Mouse (Mus musculus) fibroblast of lung, adult 2 months (primary cell): Measurements from ENCODE around the gene Abr.

Experiments
- DNase-seq: peaks from one replicate; pipeline ENCODE4 v3.0.0-alpha.2; 2011; ENCODE audit warnings: low read depth

Abr gene

DNA sequence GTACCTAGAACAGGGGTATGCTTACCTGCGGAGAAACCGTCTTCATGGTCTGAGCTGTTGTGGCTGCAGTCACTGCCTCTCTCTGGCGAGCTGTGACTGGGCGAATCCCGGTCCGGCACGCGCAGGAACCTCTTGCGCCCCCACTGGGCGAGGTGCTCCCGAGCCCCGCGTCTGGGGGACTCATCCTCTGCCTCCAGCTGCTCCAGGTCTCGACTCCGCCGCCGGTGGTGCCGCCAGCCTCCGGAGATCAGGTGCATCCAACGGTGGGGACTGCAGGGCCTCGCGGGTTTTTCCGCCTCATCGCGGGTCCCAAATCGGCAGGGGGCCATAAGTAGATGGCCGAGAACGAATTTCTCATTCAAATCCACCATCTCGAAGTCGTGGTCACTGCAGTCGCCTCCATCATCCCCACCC lies at the start of gene Abr:
TSS of gene Abr (minus strand) at position 163 of the 414 bp plus-strand sequence.
- no peak for DNase-seq

DNA sequence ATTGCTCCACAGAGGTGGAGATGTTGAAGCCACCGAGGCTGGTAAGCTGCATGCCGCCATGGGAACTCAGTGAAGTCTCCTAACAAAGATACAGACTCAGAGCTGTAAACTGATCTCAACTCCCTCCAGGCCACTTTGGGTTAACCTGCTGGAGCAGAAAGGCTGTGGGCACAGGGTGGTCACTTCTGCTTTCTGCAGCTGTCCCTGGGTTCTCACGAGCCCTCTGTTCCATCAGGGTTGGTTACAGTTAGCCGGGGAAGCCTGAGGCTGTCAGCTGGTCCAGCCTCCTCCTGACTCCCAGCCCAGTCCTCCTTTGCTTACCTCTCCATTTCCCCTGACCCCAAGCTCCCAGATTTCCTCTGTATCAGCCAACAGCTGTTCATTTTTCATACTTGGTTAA lies 45.7 kb upstream of the Abr start:
- no peak for DNase-seq

DNA sequence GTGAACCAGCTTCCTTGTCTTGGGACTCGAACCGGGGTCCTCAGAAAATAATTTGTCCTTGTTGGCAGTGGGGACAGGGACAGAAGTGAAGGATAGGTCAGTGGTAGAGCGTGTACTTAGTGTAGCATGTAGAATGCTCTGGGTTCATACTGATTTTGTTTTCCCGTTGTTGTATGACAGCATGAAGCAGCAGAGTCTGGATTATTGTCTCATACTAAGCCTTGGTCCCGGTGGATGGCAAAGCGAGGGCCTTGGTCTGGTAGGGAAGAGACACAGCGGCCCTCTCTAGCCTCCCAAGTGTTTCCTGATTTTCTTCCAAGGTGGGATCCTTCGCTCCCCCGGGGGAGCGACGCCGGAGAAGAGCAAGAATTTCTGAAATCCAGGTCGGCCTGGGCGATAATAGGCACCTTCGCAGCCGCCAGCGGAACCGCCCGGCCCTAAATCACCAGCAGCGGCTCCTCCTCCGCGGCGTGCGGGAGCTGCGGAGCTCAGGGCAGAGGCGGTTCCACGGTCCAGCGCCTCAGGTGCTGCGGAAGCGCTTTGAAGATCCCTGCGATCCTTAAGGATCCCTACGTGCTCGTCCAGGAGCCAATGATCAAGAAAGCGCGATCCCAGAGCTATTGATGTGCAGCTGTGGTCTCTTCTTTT lies 44.0 kb upstream of the Abr start:
- DNase-seq: no peak

DNA sequence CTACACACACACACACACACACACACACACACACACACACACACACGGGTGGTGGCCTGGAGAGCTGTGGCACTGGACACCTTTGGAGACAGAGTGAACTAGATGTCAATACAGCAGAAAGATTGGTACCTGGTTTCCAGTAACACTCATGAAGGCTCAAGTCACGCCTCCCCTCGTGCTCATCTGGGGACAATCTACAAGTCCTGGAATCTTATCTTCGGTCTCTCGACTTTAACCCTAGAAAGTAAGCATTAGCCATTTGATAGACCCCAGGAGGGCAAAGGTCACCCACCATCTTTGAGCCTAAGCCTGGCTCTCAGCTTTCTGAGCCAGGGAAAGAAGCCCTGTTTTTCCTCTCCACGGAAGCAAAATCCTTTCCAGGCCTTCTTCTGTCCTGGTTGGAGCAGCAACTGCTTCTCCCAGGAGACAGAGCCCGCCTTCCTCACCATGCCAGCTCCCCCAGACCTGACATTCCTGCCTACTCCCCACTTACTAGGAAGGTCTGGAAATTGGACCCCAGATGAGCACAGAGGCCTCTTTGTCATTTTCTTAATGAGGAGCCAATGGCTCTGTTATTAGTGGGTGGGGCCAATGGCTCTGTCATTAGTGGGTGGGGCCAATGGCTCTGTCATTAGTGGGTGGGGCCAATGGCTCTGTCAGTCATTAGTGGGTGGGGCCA lies 39.8 kb upstream of the Abr start:
- no peak for DNase-seq

DNA sequence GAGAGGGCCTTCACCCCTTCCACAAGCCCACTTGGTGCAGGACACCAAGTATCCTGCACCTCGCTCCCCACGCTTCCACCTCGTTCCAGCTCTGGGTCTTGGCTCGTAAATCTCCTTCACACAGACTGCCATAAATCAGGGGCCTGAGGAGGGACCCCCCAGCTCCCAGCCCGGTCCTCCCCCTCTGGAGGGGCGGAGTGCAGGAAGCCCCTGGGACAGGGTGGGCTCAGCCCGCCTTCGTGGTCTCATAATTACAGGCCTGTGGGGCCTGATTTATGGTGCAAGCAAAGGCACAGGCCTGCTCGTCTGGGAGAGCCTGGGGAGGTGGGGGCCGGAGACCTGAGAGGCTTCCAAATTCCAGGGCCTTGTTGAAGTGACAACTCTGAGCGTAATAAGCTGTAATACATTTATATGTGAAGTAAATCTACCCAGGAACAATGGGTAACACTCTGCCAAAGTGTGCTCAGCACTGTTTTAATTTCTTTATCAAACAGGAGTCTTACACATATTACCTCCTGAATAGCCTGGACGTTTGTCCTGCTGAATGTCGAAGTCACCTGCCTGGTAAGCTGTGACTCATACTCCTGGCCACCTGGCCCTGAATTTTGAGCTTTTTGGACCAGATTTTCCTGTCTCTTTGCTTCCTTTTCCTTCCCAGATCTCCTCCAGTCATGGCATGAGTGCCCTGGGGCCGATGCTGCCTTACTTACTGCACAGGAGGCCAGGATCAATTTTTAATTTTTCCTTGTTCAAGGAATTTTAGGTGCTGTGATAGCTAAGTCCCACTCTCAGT lies 37.2 kb upstream of the Abr start:
- DNase-seq: no peak

DNA sequence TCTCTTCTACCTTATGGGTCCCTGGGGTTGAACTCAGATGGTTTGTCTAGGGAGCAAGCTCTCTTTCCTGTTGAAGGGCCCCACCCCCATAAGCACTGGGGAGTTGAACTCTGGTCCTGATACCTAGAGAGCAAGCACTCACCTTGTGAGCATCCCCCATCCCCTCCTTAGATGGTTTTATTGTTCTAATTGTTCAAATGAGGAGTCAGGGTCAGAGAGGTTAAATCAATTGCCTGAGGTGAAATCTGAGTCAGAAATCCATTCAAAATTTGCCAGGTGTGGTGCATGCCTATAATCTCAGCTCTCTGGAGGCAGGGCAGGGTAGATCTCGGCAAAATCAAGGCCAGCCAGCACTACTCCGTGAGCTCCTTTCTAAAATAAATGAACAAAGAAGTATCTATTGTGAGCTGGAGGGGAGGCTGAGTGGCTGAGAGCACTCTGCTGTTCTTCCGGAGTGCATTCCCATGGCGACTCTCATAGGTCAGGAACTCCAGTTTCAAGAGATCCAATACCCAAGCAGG lies 35.4 kb upstream of the Abr start:
- no peak for DNase-seq

DNA sequence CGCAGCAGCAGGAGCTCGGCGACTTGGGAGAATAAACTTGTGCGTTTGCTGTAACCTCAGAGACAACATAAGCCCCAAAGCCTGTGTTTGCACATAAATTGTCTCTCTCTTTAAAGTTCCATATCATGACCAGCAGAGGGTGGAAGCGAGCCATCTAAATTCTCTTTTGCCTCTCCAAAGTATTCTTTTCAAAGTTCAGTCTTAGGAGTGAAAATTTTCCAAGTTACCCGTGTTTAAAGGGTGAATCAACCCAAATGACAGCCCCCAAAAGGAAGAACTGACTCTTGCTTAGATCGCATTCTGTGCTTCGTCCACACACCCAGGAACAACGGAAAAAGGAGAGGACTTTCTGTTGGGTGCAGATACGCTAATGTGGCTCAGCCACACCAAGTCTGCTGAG lies 33.0 kb upstream of the Abr start:
- peak; percentile 30 for DNase-seq

DNA sequence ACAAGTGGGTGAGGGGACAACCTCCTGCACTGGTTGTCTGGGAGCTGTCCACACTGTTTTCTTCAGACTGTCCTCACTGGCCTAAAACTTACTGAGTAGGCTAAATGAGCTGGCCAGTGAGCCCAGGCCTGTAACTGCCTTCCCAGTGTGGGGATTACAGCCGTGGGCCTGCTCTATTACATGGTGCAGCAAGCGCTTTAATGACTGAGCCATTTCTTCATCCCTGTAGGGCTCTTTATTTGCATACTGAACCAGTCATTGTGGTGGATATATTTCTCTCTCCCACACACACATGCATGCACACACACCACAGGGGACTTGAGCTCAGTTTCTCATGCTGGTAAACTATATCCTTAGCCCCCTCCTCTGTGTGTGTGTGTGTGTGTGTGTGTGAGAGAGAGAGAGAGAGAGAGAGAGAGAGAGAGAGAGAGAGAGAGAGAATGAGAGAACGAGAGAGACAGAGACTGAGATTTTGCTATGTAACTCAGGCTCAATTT lies 30.8 kb upstream of the Abr start:
- DNase-seq: no peak

DNA sequence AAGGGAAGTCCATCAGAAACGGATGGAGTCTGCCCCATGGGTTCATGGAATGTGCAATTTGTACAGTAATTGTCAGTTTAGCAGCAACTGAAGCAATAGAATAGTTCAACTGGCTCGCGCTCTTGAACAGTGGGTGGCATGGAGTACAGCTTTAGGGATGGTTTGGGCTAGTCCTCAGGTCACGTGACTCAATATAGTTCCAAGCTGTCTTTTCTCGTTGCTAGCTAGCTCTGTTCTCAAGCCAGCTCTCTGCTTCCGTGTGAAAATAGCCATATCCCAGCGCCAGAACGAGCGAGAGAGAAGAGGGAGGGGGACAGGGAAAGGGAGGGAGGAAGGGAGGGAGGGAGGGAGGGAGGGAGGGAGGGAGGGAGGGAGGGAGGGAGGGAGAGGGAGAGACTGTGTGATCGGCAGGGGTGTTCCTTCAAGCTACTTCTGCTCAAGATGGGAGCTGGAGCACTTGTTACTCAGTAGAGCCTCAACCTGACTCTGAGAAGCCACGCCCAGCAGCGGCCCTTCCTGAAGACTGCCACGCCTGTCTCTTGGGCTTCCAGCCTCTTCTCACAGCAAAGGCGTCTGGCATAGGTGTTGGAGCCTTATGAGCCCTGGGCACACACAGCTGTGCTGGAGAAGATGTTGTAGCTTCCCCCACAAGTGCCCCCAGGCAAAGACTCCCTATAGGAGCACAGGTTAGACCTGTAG lies 28.9 kb upstream of the Abr start:
- DNase-seq: no peak

DNA sequence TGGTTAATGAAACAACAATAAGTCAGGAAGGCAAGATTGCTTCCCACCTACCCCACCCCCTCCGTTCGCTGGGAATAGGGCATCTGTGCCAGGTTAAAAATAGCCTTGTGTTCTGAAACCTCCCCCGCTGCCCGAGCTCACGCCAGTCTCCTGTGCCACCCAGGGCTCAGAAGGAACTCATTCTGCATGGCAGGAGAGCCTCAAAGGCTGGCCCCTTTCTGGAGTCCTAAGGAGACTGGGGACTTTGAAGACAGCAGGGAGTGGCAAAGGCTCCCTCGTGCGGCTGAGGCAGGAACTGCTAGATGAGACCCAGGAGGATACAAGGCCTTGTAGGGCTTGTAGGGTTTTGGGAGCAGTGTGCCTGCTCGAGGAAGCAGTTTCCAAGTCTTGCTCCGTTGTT lies 25.4 kb upstream of the Abr start:
- peak; percentile 55 for DNase-seq

DNA sequence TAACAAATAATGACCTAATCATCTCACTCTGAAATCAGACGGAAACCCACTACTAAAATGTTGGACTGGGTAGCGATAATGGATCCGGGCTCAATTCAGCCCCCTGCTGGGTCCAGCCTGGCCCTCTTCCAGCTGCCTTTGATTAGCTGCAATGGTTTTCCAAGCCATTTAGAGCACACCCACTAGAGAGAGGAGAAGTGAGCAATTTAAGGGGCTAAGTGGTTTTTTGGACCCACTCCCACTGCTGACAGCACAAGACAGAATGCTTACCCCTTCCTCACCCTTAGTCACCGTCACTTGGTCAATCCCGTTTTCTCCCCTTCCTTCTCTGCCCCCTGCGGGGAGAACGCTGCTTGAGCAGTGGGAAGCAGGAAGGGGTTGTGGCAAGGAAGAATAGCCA lies 24.9 kb upstream of the Abr start:
- DNase-seq: no peak

DNA sequence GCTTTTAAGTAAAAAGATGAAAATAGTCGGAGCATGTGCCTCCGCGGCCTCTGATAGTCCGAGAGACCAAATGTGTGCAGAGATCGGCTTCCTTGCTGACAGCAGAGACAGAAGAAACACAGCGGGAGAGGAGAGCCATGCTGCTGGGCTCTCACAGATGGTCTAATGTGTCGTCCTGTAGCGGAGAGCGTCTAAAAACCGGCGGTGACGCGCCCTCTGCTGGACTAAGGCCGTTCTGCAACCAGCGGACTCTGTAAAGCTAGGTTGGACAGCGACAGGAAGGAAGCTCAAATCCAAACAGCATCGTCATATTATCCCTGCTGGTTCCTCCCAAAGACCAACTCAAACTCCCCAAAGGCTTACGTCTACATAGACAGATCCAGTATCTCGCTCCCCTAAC lies 23.8 kb upstream of the Abr start:
- DNase-seq: peak; percentile 54

DNA sequence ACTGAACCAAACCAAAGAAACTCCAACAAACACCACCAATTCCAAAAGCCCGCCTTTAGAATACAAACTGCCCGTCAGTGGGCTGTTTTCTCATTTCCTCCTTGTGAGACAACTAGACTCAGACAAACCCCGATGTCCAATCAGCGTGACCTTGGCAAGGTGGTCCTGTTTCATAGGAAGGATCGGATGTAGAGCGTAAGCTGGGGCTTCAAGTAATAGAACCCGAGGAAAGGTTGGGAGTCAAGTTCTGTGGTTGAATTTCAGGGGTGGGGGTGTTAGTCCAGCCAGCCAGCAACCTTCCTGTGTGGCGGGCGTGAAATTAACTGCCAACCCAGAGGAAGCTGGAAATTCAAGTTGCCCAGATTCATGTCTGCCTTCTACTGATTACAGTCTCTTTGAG lies 22.9 kb upstream of the Abr start:
- no peak for DNase-seq

DNA sequence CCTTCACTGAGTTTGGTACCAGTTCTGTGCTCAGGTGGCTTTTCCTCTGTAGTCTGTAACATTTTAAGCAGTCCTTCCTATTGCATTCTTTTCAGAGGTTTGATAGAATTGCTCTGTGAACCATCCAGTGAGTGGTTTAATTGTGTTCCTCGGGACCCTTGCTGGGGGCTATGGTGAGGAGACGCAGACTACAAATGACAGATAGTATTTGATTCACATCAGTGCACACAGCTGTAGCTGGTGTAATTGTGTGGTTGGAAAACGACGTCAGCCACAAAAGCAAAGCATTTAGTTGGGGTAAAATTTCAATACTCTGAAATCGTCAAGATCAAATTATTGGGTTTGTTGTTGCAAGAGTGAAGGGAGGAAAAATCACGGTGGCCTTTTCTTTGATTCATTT lies 22.1 kb upstream of the Abr start:
- DNase-seq: no peak

DNA sequence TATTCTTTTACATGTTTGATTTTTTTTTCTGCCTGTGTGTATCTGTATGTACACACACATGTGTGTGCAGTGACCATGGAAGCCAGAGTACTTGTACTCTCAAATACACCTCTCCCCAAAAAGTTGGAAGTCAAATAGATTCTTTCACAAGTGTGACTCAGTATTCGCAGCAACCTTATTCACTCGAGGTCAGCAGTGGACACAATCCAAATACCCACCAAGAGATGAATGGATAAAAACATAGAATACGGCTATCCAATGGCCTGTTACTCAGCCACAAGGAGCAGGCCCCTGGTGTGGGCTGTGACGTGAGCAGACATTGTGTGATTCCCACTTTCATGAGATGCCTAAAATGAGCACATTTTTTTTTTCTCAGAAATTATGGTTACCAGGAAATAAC lies 18.1 kb upstream of the Abr start:
- no peak for DNase-seq

DNA sequence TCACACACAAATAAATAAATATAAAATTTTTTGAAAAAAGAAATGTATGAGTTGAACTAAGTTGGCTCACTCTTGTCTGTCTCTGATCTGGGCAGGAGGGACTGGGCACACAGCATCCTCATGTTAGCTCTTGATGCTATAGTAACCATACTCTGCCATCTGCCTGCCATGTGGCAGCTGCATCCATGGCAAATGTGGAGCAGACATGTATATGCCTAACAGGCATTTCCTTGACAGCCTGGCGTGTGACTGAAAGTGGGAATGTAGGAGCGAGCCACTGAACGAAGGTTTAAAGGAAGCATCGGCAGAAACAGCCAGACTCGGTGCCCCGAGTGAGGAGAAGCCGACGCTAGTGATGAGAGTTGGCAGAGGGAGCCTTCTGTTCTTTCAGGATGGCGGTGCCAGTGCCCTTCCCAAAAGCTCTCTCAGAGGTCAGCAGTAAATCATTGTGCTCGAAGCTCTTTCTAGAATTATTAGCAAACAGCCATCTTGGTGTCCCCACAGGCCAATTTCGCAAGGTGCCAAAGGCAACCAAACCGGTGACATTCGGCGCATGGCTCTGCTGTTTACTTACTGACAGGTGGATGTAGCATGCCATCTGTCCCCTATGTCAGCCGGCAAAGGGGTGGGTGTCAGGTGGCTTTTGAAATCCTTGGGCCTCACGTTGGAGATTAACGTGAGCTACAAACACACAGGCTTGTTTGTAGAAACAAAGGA lies 17.3 kb upstream of the Abr start:
- DNase-seq: no peak

DNA sequence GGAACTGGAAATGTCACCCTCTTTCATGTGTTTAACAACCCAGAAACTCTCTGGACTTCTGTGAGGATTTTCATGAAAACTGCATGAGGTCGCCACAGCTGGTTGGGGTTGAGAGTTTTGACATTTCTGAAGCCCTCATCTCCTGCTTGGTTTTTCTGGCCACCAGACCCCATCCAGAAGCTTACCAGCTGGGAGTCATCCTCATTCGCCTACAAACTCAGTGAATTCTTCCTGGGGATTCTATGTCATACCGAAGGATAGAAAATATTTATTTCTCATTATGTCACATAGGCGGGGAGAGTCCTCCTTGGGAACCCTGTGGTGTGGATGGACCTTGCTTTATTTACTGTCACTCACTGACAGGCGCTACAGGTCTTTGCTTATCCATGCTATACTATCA lies 8.4 kb upstream of the Abr start:
- DNase-seq: no peak

DNA sequence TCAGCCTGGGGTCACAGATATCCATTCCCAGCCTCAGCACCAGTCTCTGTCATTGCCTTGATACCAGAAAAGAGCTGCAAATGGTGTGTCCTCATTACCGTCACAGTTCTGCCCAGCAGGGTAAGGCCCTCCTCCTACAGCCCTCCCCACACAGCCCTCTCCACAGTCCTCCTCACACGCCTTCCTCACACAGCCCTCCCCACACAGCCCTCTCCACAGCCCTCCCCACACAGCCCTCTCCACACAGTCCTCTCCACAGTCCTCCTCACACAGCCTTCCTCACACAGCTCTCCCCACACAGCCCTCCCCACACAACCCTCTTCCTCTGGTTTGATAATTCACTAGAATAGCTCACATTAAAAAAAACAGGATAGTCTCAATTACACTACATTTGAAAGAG lies 7.9 kb upstream of the Abr start:
- no peak for DNase-seq

DNA sequence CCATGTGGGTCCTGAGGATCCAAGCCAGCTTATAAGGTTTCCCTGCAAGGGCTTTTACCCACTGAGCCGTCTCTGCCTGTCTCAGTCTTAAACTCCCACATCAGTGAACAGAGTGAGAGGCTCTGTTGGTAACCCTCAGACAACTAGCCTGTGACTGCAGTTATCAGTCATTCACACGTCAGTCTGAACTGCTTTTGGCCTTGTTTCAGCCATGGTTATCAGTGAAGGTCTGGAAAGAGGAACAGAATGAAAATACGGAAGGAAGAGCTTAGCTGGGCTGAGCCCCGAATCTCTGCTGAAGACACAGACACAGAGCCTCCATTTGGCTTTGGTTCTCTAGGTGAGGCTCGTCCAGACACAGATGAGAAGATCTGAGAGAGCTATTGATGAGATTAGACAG lies 6.5 kb upstream of the Abr start:
- DNase-seq: no peak

DNA sequence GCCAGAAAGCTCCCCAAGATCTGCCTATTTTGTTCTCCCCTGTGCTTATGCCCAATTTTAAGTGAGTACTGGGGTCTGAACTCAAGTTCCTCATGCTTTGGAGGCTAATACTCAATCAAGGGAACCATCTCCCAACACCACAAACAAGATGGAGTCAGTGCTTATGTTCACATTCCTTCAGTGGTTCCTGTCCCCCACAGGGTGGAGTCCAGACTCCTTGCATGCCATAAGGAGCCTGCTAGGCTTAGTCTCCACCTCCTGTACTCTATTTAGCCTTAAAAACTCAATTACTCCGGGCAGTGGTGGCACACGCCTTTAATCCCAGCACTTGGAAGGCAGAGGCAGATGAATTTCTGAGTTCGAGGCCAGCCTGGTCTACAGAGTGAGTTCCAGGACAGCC lies 2.8 kb upstream of the Abr start:
- DNase-seq: no peak

DNA sequence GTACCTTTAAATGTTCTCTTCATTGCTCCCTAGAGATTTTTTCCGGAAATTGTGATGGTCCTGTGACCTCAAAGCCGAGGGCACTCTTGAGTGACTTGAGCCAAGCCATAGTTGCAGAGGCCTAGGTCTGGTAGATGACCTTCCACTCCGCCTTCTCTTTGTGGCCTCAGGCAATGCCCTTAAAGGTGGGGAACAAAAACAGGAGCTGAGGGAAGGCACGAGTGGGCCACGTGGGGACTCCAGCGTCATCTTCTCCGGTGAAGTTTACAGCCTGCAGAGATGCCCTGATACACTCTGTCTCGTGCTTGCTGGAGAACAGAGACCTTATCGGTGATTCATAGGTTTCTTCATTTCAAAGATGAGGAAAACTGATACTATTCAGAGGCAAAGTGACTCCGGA lies 2.0 kb upstream of the Abr start:
- DNase-seq: no peak
